Mouse (Mus musculus) neural tube, embryonic 12.5 days (tissue): ENCODE results near the gene Mlkl. TPM values are rescaled to one million over a fixed set of nuclear protein-coding genes. Genes with fewer than 3 reads are reported as not detected.

ENCODE experiments used
- ATAC-seq: fragments of 200-750 bp; cut with Nextera tagmentation; 2 replicates; pipeline ENCODE4 v1.8.0; 2017; ENCODE audit warnings: low read depth, mild to moderate bottlenecking, moderate TSS enrichment, moderate library complexity; ENCODE audit not compliant: low FRiP score
- H3K27ac ChIP-seq: fragments of 300-500 bp; sonication (generic); 2 replicates; pipeline ENCODE4 v1.5.1; 2016
- H3K27me3 ChIP-seq: fragments of 300-500 bp; sonication (generic); replicated peaks from 2 replicates; pipeline ENCODE4 v1.6.1; 2016; ENCODE audit warnings: mild to moderate bottlenecking
- H3K36me3 ChIP-seq: fragments of 300-500 bp; sonication (generic); 2 replicates; pipeline ENCODE4 v1.6.1; 2016; ENCODE audit warnings: mild to moderate bottlenecking
- H3K4me1 ChIP-seq: fragments of 300-500 bp; sonication (generic); 2 replicates; pipeline ENCODE4 v1.6.1; 2016
- H3K4me2 ChIP-seq: fragments of 300-500 bp; sonication (generic); replicated peaks from 2 replicates; pipeline ENCODE4 v1.6.1; 2016; ENCODE audit warnings: mild to moderate bottlenecking
- H3K4me3 ChIP-seq: fragments of 300-500 bp; sonication (generic); 2 replicates; pipeline ENCODE4 v1.5.1; 2016
- H3K9ac ChIP-seq: fragments of 300-500 bp; sonication (generic); 2 replicates; pipeline ENCODE4 v1.6.1; 2016; ENCODE audit warnings: mild to moderate bottlenecking
- H3K9me3 ChIP-seq: fragments of 300-500 bp; sonication (generic); 2 replicates; pipeline ENCODE4 v1.6.1; 2016; ENCODE audit warnings: mild to moderate bottlenecking
- WGBS: fragments of 180-500 bp; shearing (Covaris S2); methylation state at CpG from one replicate; pipeline ENCODE4 v1.1.7; 2016; 5-methylcytosine and 5-hydroxymethylcytosine counted together
- polyA plus RNA-seq: library from polyadenylated mRNA; unstranded; fragments of >200 nt; fragmentation: Nextera tagmentation; extraction: Ambion mirVana; gene quantifications from 2 replicates; pipeline ENCODE4 v1.2.1, GENCODE M21; 2016

Mlkl gene
- 0.22 and 0.47 TPM in 2 replicates for polyA plus RNA-seq

DNA sequence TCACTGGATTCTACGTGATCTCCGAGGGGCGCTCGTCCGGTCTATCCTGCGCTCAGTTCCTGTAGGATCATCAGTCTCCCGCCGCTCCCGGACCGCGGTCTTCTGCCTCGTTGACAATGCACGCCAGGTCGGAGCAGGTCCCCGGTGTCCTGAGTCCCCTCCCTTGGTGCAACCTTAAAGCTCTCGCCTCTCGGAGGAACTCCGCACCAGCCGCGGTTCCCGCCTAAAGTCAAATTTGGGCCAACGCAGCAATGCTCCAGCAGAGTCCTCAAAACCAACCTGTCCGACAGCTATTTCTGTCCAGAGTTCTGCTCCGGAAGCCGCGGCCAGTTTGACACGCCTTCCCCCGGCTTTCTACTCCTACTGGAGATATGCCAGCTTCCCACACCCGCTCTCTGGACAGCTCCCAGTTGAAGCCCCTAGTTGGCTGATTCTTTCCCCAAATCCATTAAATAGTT lies at the start of gene Mlkl:
Mlkl (minus strand) TSS at position 288 of the 458 bp plus-strand sequence.
- Histone ChIP-seq H3K27ac (no peak within 1 kb of the TSS), H3K27me3 (peaks cover 12% of the 10 kb centered on the region), H3K9me3 (no peaks in the 10 kb centered on the region), H3K4me1 (0 out of 2 replicates have a peak, but pooled peaks cover 5% of the 10 kb centered on the region), H3K9ac (peak within 1 kb of the TSS; percentile 44; the same call in 1 of the 2 replicates), H3K4me3 (peak within 1 kb of the TSS; percentile 39), H3K4me2 (peak within 1 kb of the TSS; percentile 81), H3K36me3 (no peaks in the 10 kb centered on the region)
- 1% methylated on average over 29 of the region's 29 CpGs for WGBS
- ATAC-seq, result no peak

DNA sequence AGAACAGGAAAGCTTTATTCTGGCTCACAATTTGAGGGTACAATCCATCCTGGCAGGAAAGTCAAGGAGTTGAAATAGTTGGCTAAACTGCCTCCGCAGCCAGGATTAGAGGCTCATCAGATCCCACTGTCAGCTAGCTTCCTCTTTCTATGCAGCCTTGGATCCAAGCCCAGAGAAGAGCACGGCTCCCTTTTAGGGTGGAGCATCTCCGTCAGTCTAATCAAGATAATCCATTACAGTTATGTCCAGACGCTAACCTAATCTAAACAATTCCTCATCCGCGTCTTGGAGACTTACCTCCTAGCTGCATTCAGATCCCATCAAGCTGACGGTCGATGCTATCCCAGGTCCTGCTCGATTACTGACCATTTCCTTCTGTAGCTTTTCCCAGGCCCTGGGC lies 47.9 kb upstream of the Mlkl start:
- no peak overlapping the region for H3K27ac ChIP-seq
- no peaks in the 10 kb centered on the region for H3K4me1 ChIP-seq
- no peak overlapping the region for H3K9ac ChIP-seq
- ATAC-seq, result no peak
- H3K27me3 ChIP-seq, result peaks cover 9% of the 10 kb centered on the region
- no peak overlapping the region for H3K4me2 ChIP-seq
- 85% methylated on average over 9 of the region's 9 CpGs for WGBS
- H3K9me3 ChIP-seq, result no peaks in the 10 kb centered on the region
- H3K4me3 ChIP-seq, result no peak overlapping the region
- H3K36me3 ChIP-seq, result no peaks in the 10 kb centered on the region

DNA sequence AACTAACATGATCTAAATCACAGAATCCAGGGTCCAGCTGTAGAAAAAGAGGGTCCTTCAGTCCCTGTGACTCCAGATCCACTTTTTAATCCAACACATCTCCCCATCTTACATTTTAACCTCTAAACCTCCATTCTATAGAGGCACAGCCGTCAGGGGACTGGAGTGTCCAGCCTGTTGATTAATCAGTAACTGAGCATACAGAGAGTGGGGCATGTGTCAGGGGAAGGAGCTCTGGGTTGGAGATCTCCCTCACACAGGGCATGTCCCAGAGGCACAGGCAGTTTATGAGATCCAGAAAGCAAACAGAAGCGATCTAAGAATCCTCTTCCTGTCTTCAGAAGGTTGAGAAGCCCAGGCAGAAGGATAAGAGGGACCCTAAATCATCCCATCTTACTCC lies 46.7 kb upstream of the Mlkl start:
- Histone ChIP-seq H3K36me3 (no peaks in the 10 kb centered on the region), H3K4me3 (no peak overlapping the region), H3K27me3 (no peaks in the 10 kb centered on the region), H3K4me1 (no peaks in the 10 kb centered on the region), H3K9me3 (no peaks in the 10 kb centered on the region), H3K9ac (no peak overlapping the region), H3K27ac (no peak overlapping the region), H3K4me2 (no peak overlapping the region)
- 38% methylated on average over 2 of the region's 2 CpGs for WGBS
- no peak for ATAC-seq

DNA sequence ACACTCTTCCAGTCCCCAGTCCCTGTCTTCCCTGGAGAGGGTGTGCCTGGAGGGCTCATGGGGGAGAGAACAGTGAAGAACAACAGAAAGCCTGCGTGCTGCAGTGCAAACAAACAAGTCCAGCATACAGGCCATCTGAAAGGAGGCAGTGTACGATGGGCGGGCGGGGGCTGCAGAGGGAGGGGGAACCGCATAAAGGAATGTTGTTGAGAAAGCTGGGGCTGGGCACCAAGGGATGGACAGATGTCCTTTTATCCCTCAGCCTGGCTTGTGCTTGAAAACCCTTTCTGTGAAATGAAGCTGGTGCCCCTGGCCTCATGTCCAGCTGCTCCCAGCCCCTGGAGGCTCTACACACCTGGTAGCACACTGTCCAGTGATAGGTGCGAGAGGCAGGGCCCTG lies 37.2 kb upstream of the Mlkl start:
- Histone ChIP-seq H3K4me2 (no peak overlapping the region), H3K9me3 (no peaks in the 10 kb centered on the region), H3K4me1 (0 out of 2 replicates have a peak, but pooled peaks cover 7% of the 10 kb centered on the region), H3K27ac (no peak overlapping the region), H3K27me3 (no peaks in the 10 kb centered on the region; the same call in 1 of the 2 replicates), H3K4me3 (no peak overlapping the region), H3K36me3 (no peaks in the 10 kb centered on the region), H3K9ac (no peak overlapping the region)
- ATAC-seq, result no peak
- 60% methylated on average over 6 of the region's 6 CpGs for WGBS

DNA sequence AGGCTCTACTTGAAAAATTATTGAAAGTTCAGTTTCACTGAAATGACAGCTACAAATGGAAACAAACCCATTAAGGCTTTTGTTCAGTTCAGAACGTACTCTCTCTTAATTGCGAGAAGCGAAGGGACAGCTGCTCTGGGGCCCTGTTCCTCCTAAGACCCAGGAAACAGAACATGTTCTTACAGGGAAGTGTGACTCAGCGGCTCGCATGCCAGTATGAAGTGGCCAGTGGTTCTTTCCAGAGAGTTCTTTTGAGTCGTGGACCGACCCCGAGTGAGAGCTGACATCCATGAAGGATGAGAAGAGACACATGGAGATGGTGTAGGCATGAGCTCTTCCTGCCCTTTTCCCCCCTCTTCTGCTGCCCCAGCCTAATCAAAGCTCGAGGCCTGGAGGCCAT lies 31.7 kb upstream of the Mlkl start:
- no peak overlapping the region for H3K4me3 ChIP-seq
- H3K4me2 ChIP-seq, result no peak overlapping the region
- H3K27me3 ChIP-seq, result no peaks in the 10 kb centered on the region; the same call in 1 of the 2 replicates
- WGBS, result 84% methylated on average over 9 of the region's 9 CpGs
- no peak overlapping the region for H3K27ac ChIP-seq
- no peak overlapping the region for H3K9ac ChIP-seq
- no peaks in the 10 kb centered on the region for H3K9me3 ChIP-seq
- H3K4me1 ChIP-seq, result no peaks in the 10 kb centered on the region
- ATAC-seq, result no peak
- no peaks in the 10 kb centered on the region for H3K36me3 ChIP-seq

DNA sequence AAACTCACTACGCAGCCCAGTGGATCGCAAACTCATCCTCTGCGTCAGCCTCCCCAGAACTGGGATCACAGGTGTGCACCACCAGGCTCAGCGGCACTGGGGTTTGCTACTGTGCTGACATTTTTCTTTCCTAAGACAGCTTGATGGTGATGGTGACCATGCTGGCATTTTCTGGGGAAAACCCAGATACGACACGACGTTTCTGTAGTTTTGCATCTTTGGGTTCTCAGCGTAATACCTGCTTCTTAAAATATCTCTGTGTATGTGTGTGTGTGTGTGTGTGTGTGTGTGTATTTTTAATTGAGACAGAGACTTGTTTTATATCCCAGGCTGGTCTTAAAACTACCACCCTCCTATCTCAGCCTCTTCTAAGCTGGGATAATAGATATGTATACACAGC lies 29.4 kb upstream of the Mlkl start:
- H3K4me3 ChIP-seq, result no peak overlapping the region
- H3K36me3 ChIP-seq, result no peaks in the 10 kb centered on the region
- no peak overlapping the region for H3K9ac ChIP-seq
- H3K27ac ChIP-seq, result no peak overlapping the region
- H3K9me3 ChIP-seq, result no peaks in the 10 kb centered on the region
- WGBS, result 84% methylated on average over 8 of the region's 8 CpGs
- no peaks in the 10 kb centered on the region for H3K27me3 ChIP-seq
- H3K4me2 ChIP-seq, result 0 out of 2 replicates have a peak overlapping the region, but pooled peaks have one; percentile 12
- ATAC-seq, result no peak
- H3K4me1 ChIP-seq, result no peaks in the 10 kb centered on the region

DNA sequence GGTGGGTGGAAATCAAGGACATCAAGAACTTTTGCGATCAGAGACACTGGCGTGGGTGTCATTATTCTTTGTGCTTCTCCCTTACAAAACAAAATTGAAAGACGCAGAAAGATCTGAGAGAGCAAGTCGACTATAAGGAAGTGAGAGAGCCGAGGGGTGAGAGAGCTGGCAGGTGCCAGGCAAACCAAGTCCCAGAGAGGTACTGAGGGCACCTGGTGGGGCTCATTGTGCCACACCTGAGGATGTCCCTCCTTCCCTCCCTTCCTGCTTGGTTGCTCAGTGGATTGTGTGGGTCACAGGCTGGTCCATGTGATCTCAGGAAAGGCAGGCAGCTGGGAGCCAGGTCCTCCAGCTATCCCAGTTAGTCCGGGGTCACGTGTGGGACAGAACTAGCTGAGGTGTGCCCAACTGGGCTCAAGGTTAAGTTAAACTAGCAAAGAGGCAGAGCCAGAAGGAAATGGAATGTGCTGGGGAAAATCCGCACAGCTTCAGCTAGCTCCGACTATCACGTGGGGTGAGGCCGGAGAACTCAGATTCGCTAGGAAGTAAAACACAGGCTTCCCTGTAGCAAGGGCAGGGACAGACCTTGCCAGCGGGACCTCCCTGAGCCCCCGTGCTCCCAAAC lies 28.7 kb upstream of the Mlkl start:
- Histone ChIP-seq H3K9ac (no peak overlapping the region), H3K4me2 (peak overlapping the region; percentile 12; the same call in 1 of the 2 replicates), H3K27ac (no peak overlapping the region)

DNA sequence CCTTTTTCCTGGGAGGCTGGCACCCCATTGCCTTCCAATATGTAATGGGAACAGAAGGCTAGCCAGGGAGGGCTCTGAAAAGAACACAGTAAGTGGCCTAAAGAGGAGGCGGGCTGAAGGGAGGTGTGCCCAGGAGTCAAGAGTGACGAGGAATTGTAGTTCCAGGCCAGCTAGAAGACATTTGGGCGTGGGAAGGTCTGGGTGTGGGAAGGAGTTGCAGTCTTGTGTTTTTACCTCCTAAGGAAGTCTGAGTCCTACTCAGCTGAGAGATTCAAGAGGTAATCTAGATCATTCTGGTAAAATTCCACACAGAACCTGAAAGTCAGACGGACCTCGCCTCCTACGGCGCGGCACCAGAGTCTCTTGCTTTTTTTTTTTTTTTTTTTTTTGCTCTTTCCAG lies 25.5 kb upstream of the Mlkl start:
- no peak overlapping the region for H3K9ac ChIP-seq
- H3K27me3 ChIP-seq, result no peaks in the 10 kb centered on the region
- no peak overlapping the region for H3K27ac ChIP-seq
- no peaks in the 10 kb centered on the region for H3K9me3 ChIP-seq
- no peak for ATAC-seq
- WGBS, result 82% methylated on average over 8 of the region's 8 CpGs
- H3K36me3 ChIP-seq, result no peaks in the 10 kb centered on the region
- no peak overlapping the region for H3K4me3 ChIP-seq
- H3K4me1 ChIP-seq, result no peaks in the 10 kb centered on the region
- no peak overlapping the region for H3K4me2 ChIP-seq

More for the DNA sequence above, 28.7 kb upstream of the Mlkl start:
- no peaks in the 10 kb centered on the region for H3K36me3 ChIP-seq
- ATAC-seq, result no peak
- H3K4me3 ChIP-seq, result no peak overlapping the region
- no peaks in the 10 kb centered on the region for H3K9me3 ChIP-seq
- H3K27me3 ChIP-seq, result no peaks in the 10 kb centered on the region
- H3K4me1 ChIP-seq, result no peaks in the 10 kb centered on the region
- WGBS, result 45% methylated on average over 14 of the region's 14 CpGs

DNA sequence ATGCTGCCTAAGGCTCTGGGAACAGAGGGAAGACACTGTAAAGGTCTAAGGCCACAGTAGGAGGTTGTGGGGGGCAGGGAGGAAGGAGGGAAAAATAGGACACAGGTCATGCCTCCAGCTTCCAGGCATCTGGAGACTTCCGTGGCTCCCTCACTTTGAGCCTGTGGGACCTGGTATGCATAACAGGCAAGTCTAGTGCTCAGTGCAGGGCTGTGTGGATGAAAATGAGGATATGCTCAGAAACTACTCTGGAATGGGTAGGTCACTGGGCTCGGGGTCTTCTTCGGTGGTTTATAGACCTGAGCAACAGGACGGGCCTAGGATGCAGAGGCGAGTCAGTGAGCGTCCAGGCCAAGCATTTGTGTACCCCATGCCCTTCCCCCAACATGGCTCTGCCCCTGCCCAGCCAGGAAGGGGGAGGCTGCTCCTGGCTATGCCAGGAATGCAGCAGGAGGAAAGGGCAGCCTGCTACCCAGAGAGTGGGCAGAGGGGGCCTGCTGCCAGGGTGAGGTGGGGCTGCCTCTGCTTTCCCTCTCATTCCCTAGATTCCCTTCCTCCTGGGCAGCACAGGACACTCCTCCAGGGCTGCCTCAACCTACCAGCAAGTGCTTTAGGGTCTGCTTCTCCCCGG lies 22.7 kb upstream of the Mlkl start:
- Histone ChIP-seq H3K9ac (no peak overlapping the region), H3K4me1 (no peaks in the 10 kb centered on the region), H3K36me3 (no peaks in the 10 kb centered on the region), H3K9me3 (no peaks in the 10 kb centered on the region), H3K4me3 (no peak overlapping the region), H3K4me2 (no peak overlapping the region), H3K27me3 (no peaks in the 10 kb centered on the region), H3K27ac (no peak overlapping the region)
- 69% methylated on average over 7 of the region's 7 CpGs for WGBS
- no peak for ATAC-seq

DNA sequence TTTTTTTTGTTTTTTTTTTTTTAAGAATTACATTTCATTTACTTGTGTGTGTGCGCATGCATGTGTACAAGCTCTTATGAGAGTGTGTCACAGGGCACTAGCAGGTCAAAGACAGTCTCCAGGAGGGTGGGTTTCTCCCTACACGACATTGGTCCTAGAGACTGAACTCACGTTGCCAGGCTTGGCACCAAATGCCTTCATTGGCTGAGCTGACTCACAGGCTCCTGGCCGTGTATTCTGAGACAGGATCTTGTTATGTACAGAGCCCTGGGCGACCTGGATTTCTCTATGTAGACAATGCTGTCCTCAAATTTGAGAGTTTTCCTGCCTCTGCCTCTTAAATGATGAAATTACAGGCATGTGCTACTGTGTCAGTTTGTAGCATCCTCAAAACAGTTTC lies 22.0 kb upstream of the Mlkl start:
- Histone ChIP-seq H3K4me2 (no peak overlapping the region), H3K4me3 (no peak overlapping the region), H3K36me3 (no peaks in the 10 kb centered on the region), H3K27me3 (no peaks in the 10 kb centered on the region), H3K9ac (no peak overlapping the region), H3K9me3 (no peaks in the 10 kb centered on the region), H3K4me1 (no peaks in the 10 kb centered on the region), H3K27ac (no peak overlapping the region)
- WGBS, result 75% methylated on average over 5 of the region's 5 CpGs
- ATAC-seq, result no peak

DNA sequence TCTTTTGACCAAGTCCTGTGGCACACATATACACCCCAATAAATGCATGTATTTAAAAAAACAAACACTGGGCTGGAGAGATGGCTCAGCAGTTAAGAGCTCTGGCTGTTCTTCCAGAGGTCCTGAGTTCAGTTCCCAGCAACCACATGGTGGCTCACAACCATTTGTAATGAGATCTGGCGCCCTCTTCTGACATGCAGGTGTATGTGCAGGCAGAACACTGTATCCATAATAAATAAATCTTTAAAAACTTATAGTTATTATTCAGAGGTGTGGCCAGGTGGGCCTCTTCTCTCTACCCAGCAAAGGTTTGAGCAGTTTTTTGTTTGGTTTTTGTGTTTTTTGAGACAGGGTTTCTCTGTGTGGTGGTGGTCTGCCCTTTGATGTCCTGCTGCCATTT lies 20.9 kb upstream of the Mlkl start:
- H3K9me3 ChIP-seq, result no peaks in the 10 kb centered on the region
- H3K27me3 ChIP-seq, result no peaks in the 10 kb centered on the region
- H3K36me3 ChIP-seq, result no peaks in the 10 kb centered on the region
- H3K9ac ChIP-seq, result no peak overlapping the region
- H3K4me2 ChIP-seq, result no peak overlapping the region
- H3K27ac ChIP-seq, result no peak overlapping the region
- 71% methylated on average over 1 of the region's 1 CpGs for WGBS
- no peak overlapping the region for H3K4me3 ChIP-seq
- no peak for ATAC-seq
- no peaks in the 10 kb centered on the region for H3K4me1 ChIP-seq

DNA sequence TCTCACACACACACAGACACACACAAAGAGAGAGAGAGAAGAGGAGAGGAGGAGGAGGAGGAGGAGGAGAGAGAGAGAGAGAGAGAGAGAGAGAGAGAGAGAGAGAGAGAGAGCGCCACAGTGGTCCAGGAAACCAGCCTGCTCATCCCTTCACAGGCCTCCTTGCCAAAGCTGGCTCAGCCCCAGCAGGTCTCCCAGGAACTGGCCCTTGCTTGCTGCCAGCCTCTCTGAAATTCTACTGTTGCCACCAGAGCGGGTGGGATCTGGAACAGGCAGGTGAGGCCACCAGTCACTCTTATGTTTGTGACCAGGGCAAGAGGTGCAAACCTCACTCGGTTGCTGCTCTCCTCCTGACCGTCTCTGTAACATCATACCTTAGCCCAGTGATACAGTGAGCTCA lies 19.5 kb upstream of the Mlkl start:
- Histone ChIP-seq H3K4me2 (no peak overlapping the region), H3K4me1 (no peaks in the 10 kb centered on the region), H3K9ac (no peak overlapping the region), H3K27me3 (no peaks in the 10 kb centered on the region), H3K27ac (no peak overlapping the region), H3K9me3 (no peaks in the 10 kb centered on the region), H3K4me3 (no peak overlapping the region), H3K36me3 (no peaks in the 10 kb centered on the region)
- WGBS, result 84% methylated on average over 4 of the region's 4 CpGs
- no peak for ATAC-seq

DNA sequence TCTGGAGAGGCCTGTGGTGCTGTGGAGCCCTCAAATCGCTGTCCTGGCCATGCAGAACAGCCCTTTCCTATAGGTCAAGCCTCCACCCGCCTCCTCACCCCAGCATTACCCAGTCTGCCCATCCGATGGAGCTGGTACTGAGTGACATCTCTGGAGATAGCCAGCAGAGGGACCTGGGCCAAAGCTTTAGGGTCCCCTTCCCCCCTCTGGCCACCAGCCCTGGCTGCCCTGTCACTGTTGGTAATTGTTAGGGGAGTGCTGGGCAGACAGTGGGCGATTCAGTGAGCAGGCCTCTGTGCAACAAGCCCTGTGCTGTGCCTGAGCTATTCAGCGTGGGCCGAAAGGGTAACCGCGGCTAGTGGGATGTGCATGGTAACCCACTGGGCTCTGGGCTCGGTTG lies 15.5 kb upstream of the Mlkl start:
- 86% methylated on average over 9 of the region's 9 CpGs for WGBS
- no peak overlapping the region for H3K9ac ChIP-seq
- H3K9me3 ChIP-seq, result no peaks in the 10 kb centered on the region
- no peak overlapping the region for H3K27ac ChIP-seq
- no peak overlapping the region for H3K4me2 ChIP-seq
- no peak overlapping the region for H3K4me3 ChIP-seq
- no peaks in the 10 kb centered on the region for H3K36me3 ChIP-seq
- H3K27me3 ChIP-seq, result no peaks in the 10 kb centered on the region
- H3K4me1 ChIP-seq, result no peaks in the 10 kb centered on the region
- ATAC-seq, result no peak
